Mouse (Mus musculus) stomach, postnatal 0 days (tissue): Measurements from ENCODE around the gene Rxfp3. TPM values are rescaled to one million over a fixed set of nuclear protein-coding genes. Genes with fewer than 3 reads are reported as not detected.

Experiments
- ATAC-seq: fragments of 200-750 bp; cut with Nextera tagmentation; 2 replicates; pipeline ENCODE4 v1.8.0; 2017; ENCODE audit not compliant: low FRiP score, low TSS enrichment
- DNase-seq: peaks from one replicate; pipeline ENCODE4 v3.0.0-alpha.2; 2016; ENCODE audit warnings: low spot score
- H3K27ac ChIP-seq: fragments of 300-500 bp; sonication (generic); replicated peaks from 2 replicates; pipeline ENCODE4 v1.5.1; 2014; ENCODE audit warnings: mild to moderate bottlenecking, control low read depth
- H3K27me3 ChIP-seq: fragments of 300-500 bp; sonication (generic); 2 replicates; pipeline ENCODE4 v1.6.1; 2014; ENCODE audit warnings: low read length; ENCODE audit not compliant: control insufficient read depth, insufficient read depth
- H3K36me3 ChIP-seq: fragments of 300-500 bp; sonication (generic); 2 replicates; pipeline ENCODE4 v1.6.1; 2014; ENCODE audit warnings: low read length, mixed read lengths; ENCODE audit not compliant: control insufficient read depth, insufficient read depth
- H3K4me1 ChIP-seq: fragments of 300-500 bp; sonication (generic); replicated peaks from 2 replicates; pipeline ENCODE4 v1.6.1; 2014; ENCODE audit warnings: antibody characterized with exemption; ENCODE audit not compliant: control insufficient read depth, insufficient read depth
- H3K4me2 ChIP-seq: fragments of 300-500 bp; sonication (generic); replicated peaks from 2 replicates; pipeline ENCODE4 v1.6.1; 2014; ENCODE audit warnings: low read depth, mild to moderate bottlenecking, control low read depth, moderate library complexity
- H3K4me3 ChIP-seq: fragments of 300-500 bp; sonication (generic); 2 replicates; pipeline ENCODE4 v1.5.1; 2014; ENCODE audit warnings: low read depth, low read length, control low read depth
- H3K9ac ChIP-seq: fragments of 300-500 bp; sonication (generic); 2 replicates; pipeline ENCODE4 v1.6.1; 2014; ENCODE audit warnings: mild to moderate bottlenecking, low read length, control low read depth, mixed read lengths
- H3K9me3 ChIP-seq: fragments of 300-500 bp; sonication (generic); 2 replicates; pipeline ENCODE4 v1.6.1; 2016; ENCODE audit warnings: low read length; ENCODE audit not compliant: control insufficient read depth
- CTCF ChIP-seq: IDR thresholded peaks from 2 replicates; pipeline ENCODE4 v1.5.1; 2016; ENCODE audit warnings: antibody characterized with exemption, low read depth, mild to moderate bottlenecking, moderate library complexity
- EP300 ChIP-seq: optimal IDR thresholded peaks from 2 replicates; pipeline ENCODE3; 2016; ENCODE audit warnings: antibody characterized with exemption
- WGBS: fragments of 180-500 bp; shearing (Covaris S2); extraction: QIAGEN DNeasy Blood & Tissue Kit; methylation state at CpG from one replicate; pipeline ENCODE4 v1.1.7; 2014; 5-methylcytosine and 5-hydroxymethylcytosine counted together
- polyA plus RNA-seq: library from polyadenylated mRNA; unstranded; fragments of >200 nt; fragmentation: Nextera tagmentation; extraction: Ambion mirVana; gene quantifications from 2 replicates; pipeline ENCODE4 v1.2.1, GENCODE M21; 2015

Gene Rxfp3
- polyA plus RNA-seq, 1 experiment from 2014 or later: 0.04 TPM

GRCm38 (mm10) chr15:11067891-11068290 lies 30.1 kb upstream of the Rxfp3 start:
- no peaks in the 10 kb centered on the region for H3K4me1 ChIP-seq
- H3K36me3 ChIP-seq: no peaks in the 10 kb centered on the region
- ATAC-seq (no peak), DNase-seq (no peak)
- H3K9me3 ChIP-seq: no peaks in the 10 kb centered on the region
- no peaks in the 10 kb centered on the region for H3K27me3 ChIP-seq
- no peak overlapping the region for H3K27ac ChIP-seq
- no peak overlapping the region for H3K4me2 ChIP-seq
- no peak overlapping the region for H3K4me3 ChIP-seq
- 65% methylated on average over 7 of the region's 7 CpGs for WGBS
- TF ChIP-seq EP300: no peak
- TF ChIP-seq CTCF: no peak
- no peak overlapping the region for H3K9ac ChIP-seq

GRCm38 (mm10) chr15:11066299-11066698 lies 28.5 kb upstream of the Rxfp3 start:
- no peak for TF ChIP-seq CTCF
- no peak for TF ChIP-seq EP300
- Histone ChIP-seq H3K4me2 (peak overlapping the region; percentile 68), H3K36me3 (no peaks in the 10 kb centered on the region), H3K4me3 (peak overlapping the region; percentile 40), H3K4me1 (no peaks in the 10 kb centered on the region), H3K9ac (no peak overlapping the region), H3K27me3 (no peaks in the 10 kb centered on the region), H3K9me3 (no peaks in the 10 kb centered on the region), H3K27ac (0 out of 2 replicates have a peak overlapping the region, but pooled peaks have one; percentile 8)
- no peak for ATAC-seq
- DNase-seq: no peak
- 17% methylated on average over 5 of the region's 5 CpGs for WGBS

GRCm38 (mm10) chr15:11065528-11066171 lies 27.9 kb upstream of the Rxfp3 start:
- Histone ChIP-seq H3K27me3 (no peaks in the 10 kb centered on the region), H3K4me2 (peak overlapping the region; percentile 68), H3K36me3 (no peaks in the 10 kb centered on the region), H3K4me3 (peak overlapping the region; percentile 40), H3K9me3 (no peaks in the 10 kb centered on the region), H3K4me1 (no peaks in the 10 kb centered on the region), H3K9ac (peak overlapping the region; percentile 55), H3K27ac (peak overlapping the region; percentile 85; the same call in 1 of the 2 replicates)
- ATAC-seq: no peak
- WGBS: 6% methylated on average over 9 of the region's 9 CpGs
- no peak for DNase-seq
- TF ChIP-seq EP300: no peak
- TF ChIP-seq CTCF: no peak

GRCm38 (mm10) chr15:11064558-11065411 lies 27.0 kb upstream of the Rxfp3 start, which contains the start of gene Adamts12:
TSS of gene Adamts12 (plus strand) at chr15:11064790.
- no peaks in the 10 kb centered on the region for H3K9me3 ChIP-seq
- H3K27me3 ChIP-seq: no peaks in the 10 kb centered on the region
- peak; percentile 87 for ATAC-seq
- peak within 1 kb of the TSS; percentile 85 for H3K27ac ChIP-seq
- no peak for TF ChIP-seq EP300
- TF ChIP-seq CTCF: no peak
- H3K36me3 ChIP-seq: no peaks in the 10 kb centered on the region
- peak within 1 kb of the TSS; percentile 68 for H3K4me2 ChIP-seq
- 1% methylated on average over 25 of the region's 25 CpGs for WGBS
- H3K4me1 ChIP-seq: no peaks in the 10 kb centered on the region
- H3K4me3 ChIP-seq: peak within 1 kb of the TSS; percentile 40
- DNase-seq: peak; percentile 61
- peak within 1 kb of the TSS; percentile 55 for H3K9ac ChIP-seq

- Histone ChIP-seq H3K4me3 (no peak overlapping the region), H3K36me3 (no peaks in the 10 kb centered on the region), H3K9me3 (no peaks in the 10 kb centered on the region), H3K27ac (no peak overlapping the region; the same call in 1 of the 2 replicates), H3K9ac (no peak overlapping the region), H3K4me2 (peak overlapping the region; percentile 68), H3K27me3 (no peaks in the 10 kb centered on the region), H3K4me1 (no peaks in the 10 kb centered on the region)
- TF ChIP-seq EP300 (no peak), CTCF (no peak)
- DNase-seq (no peak), ATAC-seq (no peak; the same call in 1 of the 2 replicates)
- WGBS: 10% methylated on average over 2 of the region's 2 CpGs
Observed at GRCm38 (mm10) chr15:11064160-11064557, 26.4 kb upstream of the Rxfp3 start.
